Mouse (Mus musculus) urinary bladder, postnatal 14 days (tissue): ENCODE measurements around the gene 2410131K14Rik.

ENCODE experiments used
- DNase-seq: peaks from one replicate; pipeline ENCODE4 v3.0.0; 2021; ENCODE audit warnings: low spot score

The 2410131K14Rik gene

GRCm38 (mm10) chr5:118311251-118311650, 66.2 kb downstream of the 2410131K14Rik start:
- no peak for DNase-seq

DNA sequence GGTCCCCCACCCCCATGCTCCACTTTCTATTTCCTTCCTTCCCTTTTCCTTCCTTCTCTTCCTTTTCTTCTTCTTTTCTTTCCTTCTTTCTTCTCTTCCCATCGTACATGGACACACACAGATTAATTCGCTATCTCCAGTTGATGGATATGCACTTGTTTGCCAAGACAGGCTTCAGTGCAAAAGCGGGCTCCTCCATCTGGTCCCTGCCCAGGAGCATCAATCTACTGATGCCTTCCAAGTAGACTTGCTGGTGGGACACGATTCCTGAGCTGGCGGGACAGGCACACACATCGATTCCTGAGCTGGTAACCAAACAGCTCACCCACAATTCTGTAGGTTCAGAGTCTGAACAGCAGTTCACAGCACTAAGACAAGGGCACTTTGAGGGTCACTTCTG, 68.7 kb downstream of the 2410131K14Rik start:
- DNase-seq, result no peak
